Mouse (Mus musculus) stomach, embryonic 16.5 days (tissue): ENCODE data around the gene Mef2c. TPM values are rescaled to one million over a fixed set of nuclear protein-coding genes. Genes with fewer than 3 reads are reported as not detected.

Experiments
- ATAC-seq: fragments of 200-750 bp; cut with Nextera tagmentation; 2 replicates; pipeline ENCODE4 v1.8.0; 2017; ENCODE audit warnings: moderate number of reproducible peaks, moderate TSS enrichment; ENCODE audit not compliant: insufficient read depth, low FRiP score
- H3K27ac ChIP-seq: fragments of 300-500 bp; sonication (generic); 2 replicates; pipeline ENCODE4 v1.5.1; 2014; ENCODE audit warnings: low read length
- H3K27me3 ChIP-seq: fragments of 300-500 bp; sonication (generic); 2 replicates; pipeline ENCODE4 v1.6.1; 2014; ENCODE audit warnings: low read length, control low read depth, mixed read lengths; ENCODE audit not compliant: control insufficient read depth, insufficient read depth
- H3K36me3 ChIP-seq: fragments of 300-500 bp; sonication (generic); 2 replicates; pipeline ENCODE4 v1.6.1; 2014; ENCODE audit warnings: low read length; ENCODE audit not compliant: control insufficient read depth, insufficient read depth
- H3K4me1 ChIP-seq: fragments of 300-500 bp; sonication (generic); 2 replicates; pipeline ENCODE4 v1.6.1; 2014; ENCODE audit warnings: low read length, control low read depth, mixed read lengths; ENCODE audit not compliant: control insufficient read depth, insufficient read depth
- H3K4me2 ChIP-seq: fragments of 300-500 bp; sonication (generic); 2 replicates; pipeline ENCODE4 v1.6.1; 2014; ENCODE audit warnings: low read depth, low read length, mixed read lengths
- H3K4me3 ChIP-seq: fragments of 300-500 bp; sonication (generic); replicated peaks from 2 replicates; pipeline ENCODE4 v1.5.1; 2014; ENCODE audit warnings: mild to moderate bottlenecking, low read length
- H3K9ac ChIP-seq: fragments of 300-500 bp; sonication (generic); 2 replicates; pipeline ENCODE4 v1.6.1; 2014; ENCODE audit warnings: low read length
- H3K9me3 ChIP-seq: fragments of 300-500 bp; sonication (generic); replicated peaks from 2 replicates; pipeline ENCODE4 v1.6.1; 2016; ENCODE audit warnings: low read length, control low read depth; ENCODE audit not compliant: control insufficient read depth
- WGBS: fragments of 180-500 bp; shearing (Covaris S2); extraction: QIAGEN DNeasy Blood & Tissue Kit; methylation state at CpG from one replicate; pipeline ENCODE4 v1.1.7; 2014; 5-methylcytosine and 5-hydroxymethylcytosine counted together
- polyA plus RNA-seq: library from polyadenylated mRNA; unstranded; fragments of >200 nt; fragmentation: Nextera tagmentation; extraction: Ambion mirVana; gene quantifications from 2 replicates; pipeline ENCODE4 v1.2.1, GENCODE M21; 2015

The Mef2c gene
- polyA plus RNA-seq, 1 experiment from 2014 or later, result 51.9 TPM

GRCm38 (mm10) chr13:83654889-83655769 is 151.3 kb downstream of the Mef2c start:
- H3K9ac ChIP-seq, result no peak overlapping the region
- no peaks in the 10 kb centered on the region for H3K27me3 ChIP-seq
- no peaks in the 10 kb centered on the region for H3K4me1 ChIP-seq
- H3K4me2 ChIP-seq, result no peak overlapping the region
- ATAC-seq, result no peak
- H3K4me3 ChIP-seq, result no peak overlapping the region
- H3K27ac ChIP-seq, result no peak overlapping the region
- WGBS, result 30% methylated on average over 8 of the region's 8 CpGs
- H3K36me3 ChIP-seq, result no peaks in the 10 kb centered on the region
- no peaks in the 10 kb centered on the region for H3K9me3 ChIP-seq

GRCm38 (mm10) chr13:83656094-83656493 is 152.3 kb downstream of the Mef2c start:
- WGBS, result 78% methylated on average over 7 of the region's 7 CpGs
- ATAC-seq, result no peak
- Histone ChIP-seq H3K9ac (no peak overlapping the region), H3K9me3 (no peaks in the 10 kb centered on the region), H3K4me1 (no peaks in the 10 kb centered on the region), H3K27me3 (no peaks in the 10 kb centered on the region), H3K27ac (no peak overlapping the region), H3K4me3 (no peak overlapping the region), H3K36me3 (no peaks in the 10 kb centered on the region), H3K4me2 (no peak overlapping the region)

GRCm38 (mm10) chr13:83656773-83657172 is 152.9 kb downstream of the Mef2c start:
- Histone ChIP-seq H3K27ac (no peak overlapping the region), H3K9me3 (no peaks in the 10 kb centered on the region), H3K36me3 (no peaks in the 10 kb centered on the region), H3K4me3 (no peak overlapping the region), H3K9ac (no peak overlapping the region), H3K4me2 (no peak overlapping the region), H3K27me3 (no peaks in the 10 kb centered on the region), H3K4me1 (no peaks in the 10 kb centered on the region)
- ATAC-seq, result no peak
- WGBS, result 70% methylated on average over 4 of the region's 4 CpGs

GRCm38 (mm10) chr13:83660722-83661121 is 156.9 kb downstream of the Mef2c start:
- WGBS, result 67% methylated on average over 8 of the region's 8 CpGs
- ATAC-seq, result no peak

GRCm38 (mm10) chr13:83661166-83661565 is 157.3 kb downstream of the Mef2c start:
- WGBS, result 68% methylated on average over 7 of the region's 7 CpGs
- no peak for ATAC-seq
- no peak overlapping the region for H3K27ac ChIP-seq
- H3K4me2 ChIP-seq, result no peak overlapping the region
- H3K9ac ChIP-seq, result no peak overlapping the region
- H3K4me3 ChIP-seq, result no peak overlapping the region
- H3K4me1 ChIP-seq, result no peaks in the 10 kb centered on the region
- no peaks in the 10 kb centered on the region for H3K36me3 ChIP-seq
- H3K9me3 ChIP-seq, result no peaks in the 10 kb centered on the region
- no peaks in the 10 kb centered on the region for H3K27me3 ChIP-seq

More at GRCm38 (mm10) chr13:83660722-83661121, 156.9 kb downstream of the Mef2c start:
- Histone ChIP-seq H3K9ac (no peak overlapping the region), H3K36me3 (no peaks in the 10 kb centered on the region), H3K27me3 (no peaks in the 10 kb centered on the region), H3K4me2 (no peak overlapping the region), H3K27ac (no peak overlapping the region), H3K4me1 (no peaks in the 10 kb centered on the region), H3K4me3 (no peak overlapping the region), H3K9me3 (no peaks in the 10 kb centered on the region)

GRCm38 (mm10) chr13:83662089-83662551 is 158.3 kb downstream of the Mef2c start:
- no peak for ATAC-seq
- no peaks in the 10 kb centered on the region for H3K4me1 ChIP-seq
- no peaks in the 10 kb centered on the region for H3K27me3 ChIP-seq
- H3K9me3 ChIP-seq, result no peaks in the 10 kb centered on the region
- H3K9ac ChIP-seq, result no peak overlapping the region
- no peak overlapping the region for H3K4me3 ChIP-seq
- H3K36me3 ChIP-seq, result no peaks in the 10 kb centered on the region
- H3K4me2 ChIP-seq, result no peak overlapping the region
- H3K27ac ChIP-seq, result no peak overlapping the region
- WGBS, result 65% methylated on average over 14 of the region's 14 CpGs

- ATAC-seq, result no peak
- Histone ChIP-seq H3K36me3 (no peaks in the 10 kb centered on the region), H3K9ac (no peak overlapping the region), H3K27me3 (no peaks in the 10 kb centered on the region), H3K4me3 (no peak overlapping the region), H3K9me3 (no peaks in the 10 kb centered on the region), H3K4me2 (no peak overlapping the region), H3K27ac (no peak overlapping the region), H3K4me1 (no peaks in the 10 kb centered on the region)
- WGBS, result 88% methylated on average over 7 of the region's 7 CpGs
Observed at GRCm38 (mm10) chr13:83666179-83666578, 162.3 kb downstream of the Mef2c start.

GRCm38 (mm10) chr13:83667051-83667450 is 163.2 kb downstream of the Mef2c start:
- Histone ChIP-seq H3K4me1 (no peaks in the 10 kb centered on the region), H3K36me3 (no peaks in the 10 kb centered on the region), H3K4me2 (no peak overlapping the region), H3K9me3 (no peaks in the 10 kb centered on the region), H3K4me3 (no peak overlapping the region), H3K27ac (no peak overlapping the region), H3K9ac (no peak overlapping the region), H3K27me3 (no peaks in the 10 kb centered on the region)
- ATAC-seq, result no peak
- WGBS, result 73% methylated on average over 3 of the region's 3 CpGs

- Histone ChIP-seq H3K4me1 (no peaks in the 10 kb centered on the region), H3K4me2 (no peak overlapping the region), H3K27ac (no peak overlapping the region), H3K9ac (no peak overlapping the region), H3K27me3 (peaks cover 8% of the 10 kb centered on the region), H3K4me3 (no peak overlapping the region), H3K36me3 (no peaks in the 10 kb centered on the region), H3K9me3 (no peaks in the 10 kb centered on the region)
- ATAC-seq, result no peak
- 74% methylated on average over 2 of the region's 2 CpGs for WGBS
Observed at GRCm38 (mm10) chr13:83707611-83708010, 203.8 kb downstream of the Mef2c start.
